ENCODE assay signal across 13 mouse cellular contexts in the genomic region with DNA sequence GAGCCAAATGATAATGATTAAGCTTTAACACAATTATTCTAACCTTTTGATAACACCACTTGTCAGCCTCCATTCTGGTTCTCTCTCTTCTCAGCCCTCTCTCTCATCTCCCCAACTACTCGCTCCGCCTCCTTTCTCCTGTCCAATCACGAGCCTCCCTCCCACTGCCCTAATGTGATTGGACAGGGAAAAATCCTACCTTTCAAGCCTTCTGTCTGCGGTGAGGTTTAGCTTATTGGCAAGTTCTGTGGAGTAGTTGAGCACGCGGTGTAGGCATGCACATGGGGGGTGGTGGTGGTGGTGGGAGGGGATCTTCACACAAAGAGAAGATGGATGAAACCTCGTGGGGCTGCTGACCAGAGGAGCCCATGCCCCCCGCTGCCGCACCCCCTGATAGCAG. TPM values are rescaled to one million over a fixed set of nuclear protein-coding genes. Genes with fewer than 3 reads are reported as not detected.
A peak's percentile ranks its signal among the peaks of the same experiment; 100 is the strongest.
DNase-seq lines count a peak whose midpoint lies in the region; ATAC-seq and TF ChIP-seq lines count a peak whose summit lies in the region.
"Had no signal": no experiment of that assay in that cellular context is flagged by ENCODE, and none has a peak within 500 bp of the region (broad histone marks: within the 10 kb centered on the region; RNA-seq: fewer than 3 reads in every experiment).

No protein-coding gene starts in this region.

- DNase-seq in CH12.LX (ENCODE audit: extremely low read depth) (peak; percentile 38), ZHBTc4 (ENCODE audit: low read depth, low spot score) (peak; percentile 59)
- DNase-seq in forebrain, postnatal 0 days: no peak
- no peak for DNase-seq in gastrocnemius, postnatal 10 days
- DNase-seq in right cerebral cortex, postnatal 36 days (ENCODE audit: low spot score in 2 of 2): no peak
- DNase-seq in right cerebral cortex, postnatal 10 days (ENCODE audit: low spot score in 2 of 2): no peak
- DNase-seq: adrenal gland, postnatal 36 days; heart, postnatal 14 days; right cerebral cortex, postnatal 4 days had no signal

- TF ChIP-seq POLR2A in CH12.LX (IDR thresholded peaks at IDR 0.05; ENCODE audit: low read depth, low read length): no peak

- H3K27me3 ChIP-seq in intestine, embryonic 15.5 days (replicated peaks): no peaks in the 10 kb centered on the region
- no peaks in the 10 kb centered on the region for H3K27me3 ChIP-seq in intestine, postnatal 0 days (replicated peaks; ENCODE audit: control insufficient read depth, insufficient read depth, low read length)
- peaks cover 75% of the 10 kb centered on the region for H3K27me3 ChIP-seq in CH12.LX (replicated peaks)
- H3K27me3 ChIP-seq in forebrain, postnatal 0 days (ENCODE audit: insufficient read depth, low read length): no peaks in the 10 kb centered on the region

- H3K9me3 ChIP-seq in intestine, embryonic 15.5 days: no peaks in the 10 kb centered on the region
- no peaks in the 10 kb centered on the region for H3K9me3 ChIP-seq in intestine, postnatal 0 days (ENCODE audit: control insufficient read depth)
- no peaks in the 10 kb centered on the region for H3K9me3 ChIP-seq in CH12.LX (replicated peaks; ENCODE audit: low read length)
- no peaks in the 10 kb centered on the region for H3K9me3 ChIP-seq in forebrain, postnatal 0 days (ENCODE audit: low read length)
- H3K9me3 ChIP-seq: liver, embryonic 15.5 days had no signal

- no peak overlapping the region for H3K4me3 ChIP-seq in intestine, embryonic 15.5 days (replicated peaks)
- H3K4me3 ChIP-seq in intestine, postnatal 0 days (ENCODE audit: low read depth, low read length): no peak overlapping the region
- H3K4me3 ChIP-seq in CH12.LX (replicated peaks in 1 of 3; ENCODE audit: low read depth in 2 of 3, low read length in 2 of 3, poor library complexity in 1 of 3): no peak overlapping the region
- no peak overlapping the region for H3K4me3 ChIP-seq in forebrain, postnatal 0 days (ENCODE audit: low read depth, low read length)
- H3K4me3 ChIP-seq: liver, embryonic 15.5 days; myocyte had no signal

- TF ChIP-seq CTCF in intestine, postnatal 0 days (IDR thresholded peaks at IDR 0.05; ENCODE audit: low read depth): no peak
- TF ChIP-seq CTCF in CH12.LX (conservative IDR thresholded peaks at IDR 0.05 in 1 of 2, IDR thresholded peaks at IDR 0.05 in 1 of 2; ENCODE audit: low read depth in 2 of 2, low read length in 2 of 2): no peak
- no peak for TF ChIP-seq CTCF in forebrain, postnatal 0 days (IDR thresholded peaks at IDR 0.05; ENCODE audit: low read depth)

- no peaks in the 10 kb centered on the region for H3K79me2 ChIP-seq in CH12.LX (replicated peaks; ENCODE audit: control insufficient read depth, extremely low read depth, insufficient read depth, poor library complexity, severe bottlenecking)

- TF ChIP-seq EP300 in CH12.LX (IDR thresholded peaks at IDR 0.05; ENCODE audit: low read length): no peak

- no peak for TF ChIP-seq RAD21 in CH12.LX (IDR thresholded peaks at IDR 0.05; ENCODE audit: low read depth, low read length)

- H3K9ac ChIP-seq in intestine, embryonic 15.5 days: no peak overlapping the region
- no peak overlapping the region for H3K9ac ChIP-seq in intestine, postnatal 0 days (ENCODE audit: low read depth, low read length)
- H3K9ac ChIP-seq in CH12.LX (ENCODE audit: insufficient read depth, low read depth): no peak overlapping the region
- H3K9ac ChIP-seq in forebrain, postnatal 0 days: no peak overlapping the region
- H3K9ac ChIP-seq: liver, embryonic 15.5 days had no signal

- ATAC-seq in intestine, embryonic 15.5 days: peak; percentile 54; the same call in 1 of the 2 replicates
- ATAC-seq in intestine, postnatal 0 days: no peak
- peak; percentile 60 for ATAC-seq in forebrain, postnatal 0 days

- 35% methylated on average over 9 of the region's 9 CpGs for WGBS in intestine, embryonic 15.5 days
- 48% methylated on average over 9 of the region's 9 CpGs for WGBS in intestine, postnatal 0 days
- 32% methylated on average over 9 of the region's 9 CpGs for WGBS in forebrain, postnatal 0 days

- peaks cover 15% of the 10 kb centered on the region for H3K4me1 ChIP-seq in intestine, embryonic 15.5 days (replicated peaks)
- H3K4me1 ChIP-seq in intestine, postnatal 0 days (replicated peaks; ENCODE audit: control insufficient read depth, insufficient read depth, low read length): no peaks in the 10 kb centered on the region
- H3K4me1 ChIP-seq in CH12.LX (ENCODE audit: control insufficient read depth in 1 of 2, insufficient read depth in 2 of 2): peaks cover 0 to 6% of the 10 kb centered on the region in 2 experiments; a peak in 2 of 4 replicates
- no peaks in the 10 kb centered on the region for H3K4me1 ChIP-seq in forebrain, postnatal 0 days (ENCODE audit: insufficient read depth)
- H3K4me1 ChIP-seq: liver, embryonic 15.5 days had no signal

- no peak overlapping the region for H3K27ac ChIP-seq in intestine, embryonic 15.5 days
- H3K27ac ChIP-seq in intestine, postnatal 0 days (ENCODE audit: low read depth, low read length): no peak overlapping the region
- H3K27ac ChIP-seq in CH12.LX (ENCODE audit: insufficient read depth, low read depth): no peak overlapping the region
- no peak overlapping the region for H3K27ac ChIP-seq in forebrain, postnatal 0 days (ENCODE audit: low read depth, low read length)
- H3K27ac ChIP-seq: liver, embryonic 15.5 days had no signal

- no peaks in the 10 kb centered on the region; the same call in 1 of the 2 replicates for H3K36me3 ChIP-seq in intestine, embryonic 15.5 days
- H3K36me3 ChIP-seq in intestine, postnatal 0 days (ENCODE audit: control insufficient read depth, insufficient read depth): no peaks in the 10 kb centered on the region; the same call in 1 of the 2 replicates
- H3K36me3 ChIP-seq in CH12.LX (replicated peaks in 1 of 2; ENCODE audit: control insufficient read depth in 1 of 2, insufficient read depth in 1 of 2, low read length in 1 of 2): no peaks in the 10 kb centered on the region
- no peaks in the 10 kb centered on the region for H3K36me3 ChIP-seq in forebrain, postnatal 0 days (ENCODE audit: insufficient read depth)
- H3K36me3 ChIP-seq: liver, embryonic 15.5 days had no signal

- in situ Hi-C loops in CH12.LX (cut with MboI; ENCODE audit: low pct_ligation_motif_present, low pct_unique_long_range_greater_than_20kb, low sequenced_read_pairs): no loop called here

- dilution Hi-C loops in CH12.LX (cut with MboI; ENCODE audit: extremely low pct_ligation_motif_present, extremely low pct_unique_long_range_greater_than_20kb, low sequenced_read_pairs): no loop called here

- H3K4me2 ChIP-seq in intestine, embryonic 15.5 days (replicated peaks): 0 out of 2 replicates have a peak overlapping the region, but pooled peaks have one; percentile 12
- no peak overlapping the region for H3K4me2 ChIP-seq in intestine, postnatal 0 days (replicated peaks; ENCODE audit: low read depth)
- H3K4me2 ChIP-seq in CH12.LX (ENCODE audit: insufficient read depth, low read depth, poor library complexity, severe bottlenecking): no peak overlapping the region
- H3K4me2 ChIP-seq in forebrain, postnatal 0 days (ENCODE audit: low read depth): no peak overlapping the region
- H3K4me2 ChIP-seq: liver, embryonic 15.5 days had no signal

TF ChIP-seq in CH12.LX, 34 proteins besides CTCF, POLR2A, EP300 and RAD21:
- TF ChIP-seq JUND (conservative IDR thresholded peaks at IDR 0.05; ENCODE audit: low read depth, low read length) (no peak), MXI1 (IDR thresholded peaks at IDR 0.05; ENCODE audit: low read depth, low read length) (no peak), UBTF (IDR thresholded peaks at IDR 0.05; ENCODE audit: low read depth, low read length) (no peak), ELF1 (IDR thresholded peaks at IDR 0.05; ENCODE audit: low read depth, low read length) (no peak), NELFE (IDR thresholded peaks at IDR 0.05; ENCODE audit: low read depth, low read length) (no peak), SIN3A (IDR thresholded peaks at IDR 0.05; ENCODE audit: low read length) (no peak), USF1 (IDR thresholded peaks at IDR 0.05; ENCODE audit: low read depth, low read length) (no peak)

RNA-seq across cellular contexts. Expression of gene Crispld2, which starts 20.7 kb away (rescaled TPM):
- 23.9 and 24.9 TPM in 2 replicates for polyA plus RNA-seq in intestine, embryonic 15.5 days (2015; fragmentation: Nextera tagmentation; extraction: Ambion mirVana)
- 9.1 and 9.2 TPM in 2 replicates for polyA plus RNA-seq in intestine, postnatal 0 days (2015; fragmentation: Nextera tagmentation; extraction: Ambion mirVana)
- 0.04 TPM in 1 of 2 replicates, not detected in the other for total RNA-seq in CH12.LX (2012; rRNA removed)
- not detected in 2 replicates for total RNA-seq in CH12.LX (2014; rRNA removed)
- not detected in 2 replicates for polyA plus RNA-seq in CH12.LX (2012; ENCODE audit: insufficient read length, low read depth)
- 2.8 and 11.0 TPM in 2 replicates for total RNA-seq in forebrain, postnatal 0 days (2014; rRNA removed)
- 2.1 and 2.5 TPM in 2 replicates for polyA plus RNA-seq in forebrain, postnatal 0 days (2015; fragmentation: Nextera tagmentation; extraction: Ambion mirVana)
- total RNA-seq in gastrocnemius, postnatal 10 days (2021): 1 to 10 TPM; 3.9 to 5.3 TPM

Comparison
In these comparisons a context has a peak if more than half of its experiments do, and no peak if none do; other contexts are left out.
1. DNase-seq: peak in CH12.LX (single experiment) and ZHBTc4 (single experiment); none in forebrain, postnatal 0 days (single experiment), gastrocnemius, postnatal 10 days (single experiment), right cerebral cortex, postnatal 36 days (0 of 2) and right cerebral cortex, postnatal 10 days (0 of 2).